Mouse (Mus musculus) cerebellum, adult 2 months (tissue): ENCODE data around the gene Stx8. TPM values are rescaled to one million over a fixed set of nuclear protein-coding genes. Genes with fewer than 3 reads are reported as not detected.

ENCODE experiments used
- DNase-seq, 2 experiments: peaks; one replicate each; pipeline ENCODE4 v3.0.0; 2021
- H3K27ac ChIP-seq: fragments of 200-500 bp; 2 replicates; pipeline ENCODE4 v1.5.1; 2012; ENCODE audit warnings: low read length, control low read depth, inconsistent platforms; ENCODE audit not compliant: insufficient read depth
- H3K27me3 ChIP-seq: fragments of 200-500 bp; 2 replicates; pipeline ENCODE4 v1.6.1; 2012; ENCODE audit warnings: inconsistent platforms, mild to moderate bottlenecking, low read length, moderate library complexity; ENCODE audit not compliant: control insufficient read depth, insufficient read depth
- H3K4me1 ChIP-seq: fragments of 200-500 bp; 2 replicates; pipeline ENCODE4 v1.6.1; 2011; ENCODE audit warnings: low read length; ENCODE audit not compliant: control insufficient read depth, insufficient read depth
- H3K4me3 ChIP-seq: fragments of 200-500 bp; replicated peaks from 2 replicates; pipeline ENCODE3; 2011; ENCODE audit warnings: mild to moderate bottlenecking, low read depth, low read length, control low read depth; ENCODE audit not compliant: insufficient read depth
- CTCF ChIP-seq: fragments of 200-500 bp; IDR thresholded peaks from 2 replicates; pipeline ENCODE4 v1.5.1; 2011; ENCODE audit warnings: low read depth, mild to moderate bottlenecking, control low read depth, low read length, moderate library complexity, borderline replicate concordance; ENCODE audit not compliant: insufficient read depth
- POLR2A ChIP-seq: fragments of 200-500 bp; IDR thresholded peaks from 2 replicates; pipeline ENCODE4 v1.6.1; 2011; ENCODE audit warnings: low read length, control low read depth, borderline replicate concordance; ENCODE audit not compliant: insufficient read depth
- WGBS: fragments of 180-500 bp; shearing (Covaris S2); methylation state at CpG from one replicate; pipeline ENCODE4 v1.1.7; 2018; 5-methylcytosine and 5-hydroxymethylcytosine counted together
- polyA plus RNA-seq: library from polyadenylated mRNA; depleted of rRNA; stranded (reverse); fragments of >200 nt; gene quantifications from 2 replicates; pipeline ENCODE4 v1.2.3, GENCODE M21; 2012

Gene Stx8
- polyA plus RNA-seq, 1 experiment = 39.6 TPM

- H3K27me3 ChIP-seq = no peaks in the 10 kb centered on the region
- TF ChIP-seq POLR2A (no peak), CTCF (no peak)
- no peak overlapping the region for H3K27ac ChIP-seq
- peaks cover 6% of the 10 kb centered on the region for H3K4me1 ChIP-seq
- no peak overlapping the region for H3K4me3 ChIP-seq
- peak in 1 of 2 experiments; percentile 5 for DNase-seq
- WGBS = 70% methylated on average over 6 of the region's 6 CpGs
Measured at GRCm38 (mm10) chr11:67964110-67964509, 1.9 kb upstream of the Stx8 start.

GRCm38 (mm10) chr11:67965242-67965883 lies 630 bp upstream of the Stx8 start, which contains the start of gene Cfap52:
Gene Cfap52, minus strand, starts transcription at chr11:67965651.
- 5% methylated on average over 15 of the region's 15 CpGs for WGBS
- H3K27me3 ChIP-seq = no peaks in the 10 kb centered on the region
- TF ChIP-seq POLR2A = no peak
- no peak for TF ChIP-seq CTCF
- peak within 1 kb of the TSS; percentile 55; the same call in 1 of the 2 replicates for H3K27ac ChIP-seq
- peak within 1 kb of the TSS; percentile 99 for H3K4me3 ChIP-seq
- peak; percentile 83 to 87 for DNase-seq
- peaks cover 6% of the 10 kb centered on the region for H3K4me1 ChIP-seq

GRCm38 (mm10) chr11:67967831-67968230 lies 1.8 kb downstream of the Stx8 start:
- WGBS = 60% methylated on average over 11 of the region's 11 CpGs
- no peak for DNase-seq

GRCm38 (mm10) chr11:67972606-67973005 lies 6.6 kb downstream of the Stx8 start:
- Histone ChIP-seq H3K27ac (no peak overlapping the region), H3K4me3 (no peak overlapping the region), H3K27me3 (no peaks in the 10 kb centered on the region), H3K4me1 (peaks cover 3% of the 10 kb centered on the region)
- no peak for TF ChIP-seq CTCF
- TF ChIP-seq POLR2A = no peak
- DNase-seq = no peak
- 70% methylated on average over 1 of the region's 1 CpGs for WGBS

More at GRCm38 (mm10) chr11:67967831-67968230, 1.8 kb downstream of the Stx8 start:
- Histone ChIP-seq H3K4me3 (peak overlapping the region; percentile 17), H3K27me3 (no peaks in the 10 kb centered on the region), H3K27ac (no peak overlapping the region), H3K4me1 (peaks cover 6% of the 10 kb centered on the region)
- TF ChIP-seq POLR2A (no peak), CTCF (no peak)

- no peak overlapping the region for H3K4me3 ChIP-seq
- DNase-seq = no peak
- no peak overlapping the region for H3K27ac ChIP-seq
- no peak for TF ChIP-seq POLR2A
- TF ChIP-seq CTCF = no peak
- 87% methylated on average over 5 of the region's 5 CpGs for WGBS
- no peaks in the 10 kb centered on the region for H3K27me3 ChIP-seq
- H3K4me1 ChIP-seq = no peaks in the 10 kb centered on the region
Measured at GRCm38 (mm10) chr11:67973225-67973624, 7.2 kb downstream of the Stx8 start.

- WGBS = 19% methylated on average over 2 of the region's 2 CpGs
- Histone ChIP-seq H3K4me1 (no peaks in the 10 kb centered on the region), H3K4me3 (no peak overlapping the region), H3K27me3 (no peaks in the 10 kb centered on the region), H3K27ac (no peak overlapping the region)
- TF ChIP-seq POLR2A = no peak
- TF ChIP-seq CTCF = no peak
- DNase-seq = no peak
Measured at GRCm38 (mm10) chr11:67975252-67975651, 9.3 kb downstream of the Stx8 start.

GRCm38 (mm10) chr11:67983564-67983963 lies 17.6 kb downstream of the Stx8 start:
- TF ChIP-seq CTCF = no peak
- no peak for TF ChIP-seq POLR2A
- H3K27me3 ChIP-seq = no peaks in the 10 kb centered on the region

GRCm38 (mm10) chr11:67991240-67991639 lies 25.2 kb downstream of the Stx8 start:
- Histone ChIP-seq H3K27ac (no peak overlapping the region), H3K27me3 (no peaks in the 10 kb centered on the region), H3K4me1 (no peaks in the 10 kb centered on the region), H3K4me3 (no peak overlapping the region)
- 76% methylated on average over 4 of the region's 4 CpGs for WGBS
- DNase-seq = no peak
- TF ChIP-seq POLR2A (no peak), CTCF (no peak)

More at GRCm38 (mm10) chr11:67983564-67983963, 17.6 kb downstream of the Stx8 start:
- WGBS = 95% methylated on average over 6 of the region's 6 CpGs
- H3K27ac ChIP-seq = no peak overlapping the region
- no peak for DNase-seq
- H3K4me1 ChIP-seq = no peaks in the 10 kb centered on the region
- H3K4me3 ChIP-seq = no peak overlapping the region
